In genomic region chr10:24797246-24797645, GRCm38 (mm10) we compare ENCODE assay signal across 7 mouse cellular contexts. TPM values are rescaled to one million over a fixed set of nuclear protein-coding genes. Genes with fewer than 3 reads are reported as not detected.
DNase-seq lines count a peak whose midpoint lies in the region; ATAC-seq and TF ChIP-seq lines count a peak whose summit lies in the region.

No protein-coding gene starts in this region.

- H3K79me3 ChIP-seq in C2C12 (ENCODE audit: low read depth): no peaks in the 10 kb centered on the region

- peak; percentile 83 for ATAC-seq in erythroblast, adult 5-6 weeks (replicated peaks; ENCODE audit: low FRiP score, poor library complexity, severe bottlenecking)

- peak; percentile 37 for TF ChIP-seq CTCF in C2C12 (IDR thresholded peaks at IDR 0.05; ENCODE audit: control insufficient read depth, insufficient read depth, insufficient read length)
- peak; percentile 73 for TF ChIP-seq CTCF in bone marrow, adult 2 months (IDR thresholded peaks at IDR 0.05; ENCODE audit: control insufficient read depth, insufficient read depth, low read length)

- WGBS in bone marrow, adult 2 months: 45% methylated on average over 5 of the region's 5 CpGs

- DNase-seq in 416B (ENCODE audit: low read depth): peak; percentile 65
- DNase-seq in kidney, postnatal 25 days: peak; percentile 77 to 89
- DNase-seq in lung, postnatal 10 days: peak; percentile 72
- DNase-seq in skeletal muscle tissue, adult 2 months (ENCODE audit: low read depth, low spot score): peak; percentile 19

- no peaks in the 10 kb centered on the region for H3K27me3 ChIP-seq in C2C12 (ENCODE audit: control insufficient read depth, insufficient read depth, insufficient read length)

- no peaks in the 10 kb centered on the region for H3K36me3 ChIP-seq in C2C12 (ENCODE audit: control insufficient read depth, insufficient read depth)

- H3ac ChIP-seq in C2C12 (ENCODE audit: control insufficient read depth, insufficient read length, low read depth): no peak overlapping the region

- H3K4me3 ChIP-seq in C2C12 (ENCODE audit: insufficient read depth, poor library complexity, severe bottlenecking): no peak overlapping the region
- H3K4me3 ChIP-seq in bone marrow, adult 2 months (replicated peaks; ENCODE audit: control insufficient read depth, low read depth, low read length): no peak overlapping the region

- no peaks in the 10 kb centered on the region for H3K4me1 ChIP-seq in bone marrow, adult 2 months (ENCODE audit: control insufficient read depth, insufficient read depth, low read length)

- TF ChIP-seq POLR2A in bone marrow, adult 2 months (IDR thresholded peaks at IDR 0.05; ENCODE audit: borderline replicate concordance, control insufficient read depth, low read depth, low read length): no peak

- H3K27ac ChIP-seq in bone marrow, adult 2 months (ENCODE audit: control insufficient read depth, insufficient read depth, low read depth, low read length, poor library complexity): no peak overlapping the region

- no peaks in the 10 kb centered on the region for H3K79me2 ChIP-seq in C2C12 (ENCODE audit: control insufficient read depth, insufficient read depth)

TF ChIP-seq in C2C12, 6 proteins besides CTCF, POLR2A, EP300 and RAD21:
- TF ChIP-seq MYOD1 (IDR thresholded peaks at IDR 0.05; ENCODE audit: control insufficient read depth, insufficient read length, low read depth) (no peak), FOSL1 (IDR thresholded peaks at IDR 0.05; ENCODE audit: insufficient read depth, low read length, poor library complexity, severe bottlenecking) (no peak), CEBPB (IDR thresholded peaks at IDR 0.05; ENCODE audit: low read depth) (no peak), MAX (IDR thresholded peaks at IDR 0.05) (no peak), USF1 (IDR thresholded peaks at IDR 0.05; ENCODE audit: low read depth) (no peak), MYOG (IDR thresholded peaks at IDR 0.05; ENCODE audit: control insufficient read depth, extremely low read depth, insufficient read length) (no peak)

RNA-seq across cellular contexts. Expression of gene Enpp3, which starts 45.4 kb away (rescaled TPM):
- polyA plus RNA-seq in C2C12 (2012; fragmentation: generic; extraction: Trizol): 1.4 TPM
- polyA plus RNA-seq in bone marrow, adult 2 months (2011; ENCODE audit: insufficient read depth, insufficient read length, low replicate concordance, missing spikeins): 2.9 and 4.3 TPM in 2 replicates
- total RNA-seq in erythroblast, adult 5-6 weeks (2015; ENCODE audit: low replicate concordance): 2.1 TPM in 1 of 2 replicates, not detected in the other
- total RNA-seq in erythroblast, adult 5-6 weeks (2017; ENCODE audit: low replicate concordance): 0.85 and 1.3 TPM in 2 replicates

Comparison
In these comparisons a context has a peak if more than half of its experiments do, and no peak if none do; other contexts are left out.
1. DNase-seq: peak in every context shown above with its lines; median percentile 83 in kidney, postnatal 25 days; 72 in lung, postnatal 10 days; 65 in 416B; 19 in skeletal muscle tissue, adult 2 months.